Mouse (Mus musculus) bone marrow, adult 2 months (tissue): Measurements from ENCODE around the gene Pibf1.

Source experiments
- CTCF ChIP-seq: fragments of 200-500 bp; IDR thresholded peaks from 2 replicates; pipeline ENCODE4 v1.5.1; 2011; ENCODE audit warnings: low read length, control low read depth; ENCODE audit not compliant: control insufficient read depth, insufficient read depth
- POLR2A ChIP-seq: fragments of 200-500 bp; IDR thresholded peaks from 2 replicates; pipeline ENCODE4 v1.6.1; 2011; ENCODE audit warnings: low read depth, mild to moderate bottlenecking, control low read depth, low read length, borderline replicate concordance; ENCODE audit not compliant: control insufficient read depth

DNA sequence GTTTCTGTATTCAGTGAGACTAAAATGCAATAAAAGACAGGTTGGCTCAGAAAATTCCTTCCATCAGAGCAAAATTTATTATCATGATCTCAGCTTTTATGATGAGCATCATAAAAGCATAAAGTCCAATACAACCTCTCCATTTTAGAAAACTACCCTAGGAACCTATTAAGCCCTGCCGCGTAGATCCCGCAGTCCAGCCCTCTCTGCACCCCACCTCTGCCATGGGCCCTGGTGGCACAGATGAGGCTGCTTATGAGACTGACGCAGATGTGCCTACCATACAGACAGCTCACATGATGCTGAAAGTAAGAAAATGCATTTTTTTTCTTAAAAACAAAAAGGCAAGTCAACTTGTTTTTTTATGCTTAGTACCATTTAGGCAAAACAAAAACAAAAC lies 126.7 kb downstream of the Pibf1 start:
- TF ChIP-seq POLR2A, result no peak
- no peak for TF ChIP-seq CTCF
